Mouse (Mus musculus): ENCODE data around the gene Gm19426. TPM values are rescaled to one million over a fixed set of nuclear protein-coding genes. Genes with fewer than 3 reads are reported as not detected.

Gm19426 gene
- total RNA-seq, 1 experiment, result 13.1 TPM

- H3K4me3 ChIP-seq (ENCODE audit: insufficient read depth in 1 of 2, low read depth in 1 of 2, low read length in 2 of 2, poor library complexity in 1 of 2, severe bottlenecking in 1 of 2), result no peak overlapping the region
- no peak overlapping the region for H3K27ac ChIP-seq (ENCODE audit: insufficient read depth, low read depth, low read length, poor library complexity, severe bottlenecking)
- no peaks in the 10 kb centered on the region for H3K36me3 ChIP-seq (ENCODE audit: control insufficient read depth, insufficient read depth, low read length, poor library complexity, severe bottlenecking)
- in situ Hi-C loops (cut with MboI; ENCODE audit: low sequenced_read_pairs in 2 of 2, unreplicated experiment in 2 of 2), result no loop called here
- no peaks in the 10 kb centered on the region for H3K9me3 ChIP-seq (ENCODE audit: control insufficient read depth, insufficient read depth, low read depth, low read length)
- TF ChIP-seq ZC3H11A (IDR thresholded peaks at IDR 0.05; ENCODE audit: borderline replicate concordance, low read depth, low read length), result no peak
- TF ChIP-seq HCFC1 (IDR thresholded peaks at IDR 0.05; ENCODE audit: borderline replicate concordance, insufficient read depth, low read length), result no peak
- TF ChIP-seq CHD2 (IDR thresholded peaks at IDR 0.05; ENCODE audit: low read depth, low read length), result no peak
- TF ChIP-seq ZNF384 (IDR thresholded peaks at IDR 0.05; ENCODE audit: low read depth, low read length), result no peak
- TF ChIP-seq MAFK (IDR thresholded peaks at IDR 0.05; ENCODE audit: insufficient read depth, low read depth, low read length), result no peak
- no peak overlapping the region for H3K9ac ChIP-seq (ENCODE audit: insufficient read depth, low read depth, low read length, poor library complexity, severe bottlenecking)
- no peak for DNase-seq (ENCODE audit: low read depth, low spot score)
- H3K4me1 ChIP-seq (ENCODE audit: control insufficient read depth in 2 of 2, insufficient read depth in 2 of 2, low read length in 2 of 2, poor library complexity in 1 of 2), result no peaks in the 10 kb centered on the region
These were observed 40.5 kb upstream of the Gm19426 start for GRCm38 (mm10) chr2:84783840-84784566.

- Histone ChIP-seq H3K27ac (ENCODE audit: insufficient read depth, low read depth, low read length, poor library complexity, severe bottlenecking) (no peak overlapping the region), H3K36me3 (ENCODE audit: control insufficient read depth, insufficient read depth, low read length, poor library complexity, severe bottlenecking) (no peaks in the 10 kb centered on the region), H3K4me3 (ENCODE audit: insufficient read depth in 1 of 2, low read depth in 1 of 2, low read length in 2 of 2, poor library complexity in 1 of 2, severe bottlenecking in 1 of 2) (no peak overlapping the region), H3K4me1 (ENCODE audit: control insufficient read depth in 2 of 2, insufficient read depth in 2 of 2, low read length in 2 of 2, poor library complexity in 1 of 2) (no peaks in the 10 kb centered on the region), H3K9me3 (ENCODE audit: control insufficient read depth, insufficient read depth, low read depth, low read length) (no peaks in the 10 kb centered on the region), H3K9ac (ENCODE audit: insufficient read depth, low read depth, low read length, poor library complexity, severe bottlenecking) (no peak overlapping the region)
- DNase-seq (ENCODE audit: low read depth, low spot score), result no peak
- TF ChIP-seq CHD2 (IDR thresholded peaks at IDR 0.05; ENCODE audit: low read depth, low read length) (no peak), ZNF384 (IDR thresholded peaks at IDR 0.05; ENCODE audit: low read depth, low read length) (no peak), ZC3H11A (IDR thresholded peaks at IDR 0.05; ENCODE audit: borderline replicate concordance, low read depth, low read length) (no peak), HCFC1 (IDR thresholded peaks at IDR 0.05; ENCODE audit: borderline replicate concordance, insufficient read depth, low read length) (no peak), MAFK (IDR thresholded peaks at IDR 0.05; ENCODE audit: insufficient read depth, low read depth, low read length) (no peak)
- in situ Hi-C loops (cut with MboI; ENCODE audit: low sequenced_read_pairs in 2 of 2, unreplicated experiment in 2 of 2), result no loop called here
These were observed 39.9 kb upstream of the Gm19426 start for GRCm38 (mm10) chr2:84783315-84783714.

GRCm38 (mm10) chr2:84779210-84779609 is 35.8 kb upstream of the Gm19426 start:
- no peaks in the 10 kb centered on the region for H3K36me3 ChIP-seq (ENCODE audit: control insufficient read depth, insufficient read depth, low read length, poor library complexity, severe bottlenecking)
- DNase-seq (ENCODE audit: low read depth, low spot score), result no peak
- no peaks in the 10 kb centered on the region for H3K9me3 ChIP-seq (ENCODE audit: control insufficient read depth, insufficient read depth, low read depth, low read length)
- no peak overlapping the region for H3K27ac ChIP-seq (ENCODE audit: insufficient read depth, low read depth, low read length, poor library complexity, severe bottlenecking)
- TF ChIP-seq ZC3H11A (IDR thresholded peaks at IDR 0.05; ENCODE audit: borderline replicate concordance, low read depth, low read length) (0 out of 2 replicates have a peak, but pooled peaks have one; percentile 3), CHD2 (IDR thresholded peaks at IDR 0.05; ENCODE audit: low read depth, low read length) (no peak)
- H3K4me3 ChIP-seq (ENCODE audit: insufficient read depth in 1 of 2, low read depth in 1 of 2, low read length in 2 of 2, poor library complexity in 1 of 2, severe bottlenecking in 1 of 2), result no peak overlapping the region
- in situ Hi-C loops (cut with MboI; ENCODE audit: low sequenced_read_pairs in 2 of 2, unreplicated experiment in 2 of 2), result no loop called here
- H3K4me1 ChIP-seq (ENCODE audit: control insufficient read depth in 2 of 2, insufficient read depth in 2 of 2, low read length in 2 of 2, poor library complexity in 1 of 2), result peaks cover 3 to 7% of the 10 kb centered on the region in 2 experiments; a peak in 1 of 4 replicates
- H3K9ac ChIP-seq (ENCODE audit: insufficient read depth, low read depth, low read length, poor library complexity, severe bottlenecking), result no peak overlapping the region

- DNase-seq (ENCODE audit: low read depth, low spot score), result no peak
- in situ Hi-C loops (cut with MboI; ENCODE audit: low sequenced_read_pairs in 2 of 2, unreplicated experiment in 2 of 2), result no loop called here
These were observed 34.3 kb upstream of the Gm19426 start for GRCm38 (mm10) chr2:84777706-84778105.

More at GRCm38 (mm10) chr2:84777706-84778105, 34.3 kb upstream of the Gm19426 start:
- no peak overlapping the region for H3K9ac ChIP-seq (ENCODE audit: insufficient read depth, low read depth, low read length, poor library complexity, severe bottlenecking)
- H3K9me3 ChIP-seq (ENCODE audit: control insufficient read depth, insufficient read depth, low read depth, low read length), result no peaks in the 10 kb centered on the region
- H3K27ac ChIP-seq (ENCODE audit: insufficient read depth, low read depth, low read length, poor library complexity, severe bottlenecking), result no peak overlapping the region
- H3K4me1 ChIP-seq (ENCODE audit: control insufficient read depth in 2 of 2, insufficient read depth in 2 of 2, low read length in 2 of 2, poor library complexity in 1 of 2), result peaks cover 3 to 10% of the 10 kb centered on the region in 2 experiments; a peak in 1 of 4 replicates
- H3K4me3 ChIP-seq (ENCODE audit: insufficient read depth in 1 of 2, low read depth in 1 of 2, low read length in 2 of 2, poor library complexity in 1 of 2, severe bottlenecking in 1 of 2), result no peak overlapping the region
- TF ChIP-seq ZC3H11A (IDR thresholded peaks at IDR 0.05; ENCODE audit: borderline replicate concordance, low read depth, low read length) (no peak), CHD2 (IDR thresholded peaks at IDR 0.05; ENCODE audit: low read depth, low read length) (no peak), MAFK (IDR thresholded peaks at IDR 0.05; ENCODE audit: insufficient read depth, low read depth, low read length) (no peak), ZNF384 (IDR thresholded peaks at IDR 0.05; ENCODE audit: low read depth, low read length) (no peak), HCFC1 (IDR thresholded peaks at IDR 0.05; ENCODE audit: borderline replicate concordance, insufficient read depth, low read length) (no peak)
- H3K36me3 ChIP-seq (ENCODE audit: control insufficient read depth, insufficient read depth, low read length, poor library complexity, severe bottlenecking), result no peaks in the 10 kb centered on the region

Measured in ES-E14 (cell line).